Mouse (Mus musculus) bone marrow, adult 2 months (tissue): ENCODE results near the gene Cfap52.

Source experiments
- CTCF ChIP-seq: fragments of 200-500 bp; IDR thresholded peaks from 2 replicates; pipeline ENCODE4 v1.5.1; 2011; ENCODE audit warnings: low read length, control low read depth; ENCODE audit not compliant: control insufficient read depth, insufficient read depth
- POLR2A ChIP-seq: fragments of 200-500 bp; IDR thresholded peaks from 2 replicates; pipeline ENCODE4 v1.6.1; 2011; ENCODE audit warnings: low read depth, mild to moderate bottlenecking, control low read depth, low read length, borderline replicate concordance; ENCODE audit not compliant: control insufficient read depth

DNA sequence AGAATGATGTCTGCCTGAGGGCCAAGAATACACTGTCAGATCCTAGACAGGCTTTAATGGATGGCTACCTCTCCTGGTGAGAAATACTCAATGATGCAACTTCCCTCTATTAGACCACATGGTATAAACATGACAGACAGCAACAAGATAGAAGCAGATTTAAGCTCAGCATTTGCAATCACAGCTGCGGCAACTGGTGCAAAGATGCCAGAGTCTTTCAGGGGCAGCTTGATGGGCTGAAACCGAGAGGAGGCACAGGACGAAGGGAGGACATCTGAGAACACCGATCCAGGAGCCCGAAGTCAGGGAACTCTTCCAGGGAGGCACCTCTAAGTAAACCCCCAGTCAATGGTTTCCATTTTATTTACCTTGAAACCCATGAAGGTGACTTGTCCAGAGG, 11.8 kb downstream of the Cfap52 start:
- no peak for TF ChIP-seq POLR2A
- no peak for TF ChIP-seq CTCF
